Mouse (Mus musculus) cerebellum, adult 8-10 months (tissue): ENCODE measurements around the gene Mrps27.
A peak's percentile ranks its signal among the peaks of the same experiment; 100 is the strongest.

Experiments used
- DNase-seq: peaks from one replicate; pipeline ENCODE4 v3.0.0; 2022

Gene Mrps27

GRCm38 (mm10) chr13:99352758-99353489 is 8.3 kb downstream of the Mrps27 start:
- DNase-seq, result peak; percentile 94

- DNase-seq, result no peak
These were observed 8.9 kb downstream of the Mrps27 start for GRCm38 (mm10) chr13:99353490-99353851.

GRCm38 (mm10) chr13:99355072-99355471 is 10.5 kb downstream of the Mrps27 start:
- no peak for DNase-seq

- DNase-seq, result no peak
These were observed 11.3 kb downstream of the Mrps27 start for GRCm38 (mm10) chr13:99355861-99356260.

DNA sequence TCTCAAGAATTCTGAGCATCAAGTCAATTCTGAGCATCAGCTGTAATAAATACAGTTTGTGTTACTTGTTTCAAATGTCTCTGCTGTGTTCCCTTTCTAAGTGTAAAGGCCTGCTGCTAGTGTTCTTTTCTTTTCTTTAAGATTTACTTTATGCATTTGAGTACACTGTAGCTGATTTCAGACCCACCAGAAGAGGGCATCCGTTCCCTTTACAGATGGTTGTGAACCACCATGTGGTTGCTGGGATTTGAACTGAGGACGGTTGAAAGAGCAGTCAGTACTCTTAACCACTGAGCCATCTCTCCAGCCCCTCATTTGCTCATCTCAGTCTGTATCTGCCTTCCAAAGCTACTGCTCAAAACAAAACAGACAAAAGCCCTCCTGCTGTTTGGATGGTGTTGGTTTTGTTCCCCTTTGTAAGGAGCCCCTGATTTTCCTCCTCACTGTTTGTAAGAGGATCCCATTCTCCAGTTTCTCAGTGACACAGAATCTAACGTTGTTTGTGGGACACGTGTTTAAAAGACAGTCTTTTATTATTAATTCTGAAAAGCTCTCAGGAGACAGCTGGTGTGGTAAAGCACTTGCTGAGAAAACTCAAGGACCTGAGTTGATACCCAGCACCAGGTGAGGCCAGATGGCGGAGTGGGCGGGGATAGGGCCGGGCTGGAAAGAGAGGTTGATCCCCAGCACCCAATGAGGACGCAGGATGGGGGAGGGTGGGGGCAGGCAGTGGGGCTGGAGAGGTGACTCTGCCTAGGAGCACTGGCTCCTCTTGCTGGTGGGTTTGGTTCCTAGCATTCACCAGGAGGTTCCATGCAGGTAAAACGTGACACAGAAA is 12.1 kb downstream of the Mrps27 start:
- DNase-seq, result no peak

- DNase-seq, result peak; percentile 66
These were observed 14.3 kb downstream of the Mrps27 start for GRCm38 (mm10) chr13:99358921-99359320.

DNA sequence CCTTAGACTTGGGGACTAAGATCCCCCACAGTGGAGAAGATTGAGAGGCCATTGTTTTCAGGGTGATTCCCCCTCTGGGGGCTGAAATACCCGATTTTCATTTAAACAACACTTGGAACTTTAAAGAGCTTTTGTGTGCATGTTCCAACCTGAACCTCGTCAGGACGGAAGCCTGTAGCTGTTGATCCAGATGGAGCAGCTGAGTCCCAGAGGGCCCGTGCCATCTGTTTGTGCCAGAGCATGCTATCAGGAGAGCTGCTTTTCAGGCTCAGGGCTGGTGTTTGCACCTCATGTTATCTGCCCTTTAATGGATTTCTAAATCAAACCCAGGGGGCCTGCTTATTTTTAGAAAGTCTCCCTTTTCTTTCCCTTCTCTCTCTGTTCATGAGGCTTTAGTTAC is 19.3 kb downstream of the Mrps27 start:
- no peak for DNase-seq

DNA sequence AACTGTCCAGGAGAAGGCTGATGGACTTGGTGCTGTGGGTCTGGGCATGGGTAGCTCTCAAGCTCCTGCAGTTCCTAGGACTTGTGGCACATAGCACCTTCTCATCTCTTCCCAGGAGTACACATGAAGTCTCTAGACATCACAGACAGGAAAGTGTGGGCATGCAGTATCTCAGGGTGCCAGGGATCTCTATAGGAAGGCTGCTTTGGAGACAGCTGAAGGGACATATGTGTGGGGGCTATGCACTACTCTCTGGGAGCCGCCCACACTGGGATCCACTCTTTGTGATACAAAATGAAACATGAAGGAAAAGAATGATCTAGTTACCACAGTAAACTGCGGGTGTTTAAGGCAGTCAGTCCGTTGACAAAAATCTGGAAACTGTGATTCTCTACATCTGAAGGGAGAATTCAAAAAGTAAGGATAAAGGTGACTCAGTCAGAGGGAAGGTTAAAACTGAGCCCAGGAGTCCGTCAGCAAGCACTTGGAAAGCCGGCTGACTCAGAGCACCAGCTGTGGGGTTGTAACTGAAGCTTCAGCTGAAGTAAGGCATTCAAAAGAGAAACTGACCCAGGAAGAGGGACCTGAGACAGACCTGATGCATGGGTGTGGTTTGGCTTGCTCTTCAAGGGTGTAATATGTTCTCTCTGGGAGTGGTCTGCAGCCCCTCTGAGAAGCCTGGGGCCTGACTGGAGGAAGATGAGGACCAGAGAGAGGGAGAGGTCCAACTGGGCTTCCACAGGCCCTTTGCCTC is 22.0 kb downstream of the Mrps27 start:
- no peak for DNase-seq

DNA sequence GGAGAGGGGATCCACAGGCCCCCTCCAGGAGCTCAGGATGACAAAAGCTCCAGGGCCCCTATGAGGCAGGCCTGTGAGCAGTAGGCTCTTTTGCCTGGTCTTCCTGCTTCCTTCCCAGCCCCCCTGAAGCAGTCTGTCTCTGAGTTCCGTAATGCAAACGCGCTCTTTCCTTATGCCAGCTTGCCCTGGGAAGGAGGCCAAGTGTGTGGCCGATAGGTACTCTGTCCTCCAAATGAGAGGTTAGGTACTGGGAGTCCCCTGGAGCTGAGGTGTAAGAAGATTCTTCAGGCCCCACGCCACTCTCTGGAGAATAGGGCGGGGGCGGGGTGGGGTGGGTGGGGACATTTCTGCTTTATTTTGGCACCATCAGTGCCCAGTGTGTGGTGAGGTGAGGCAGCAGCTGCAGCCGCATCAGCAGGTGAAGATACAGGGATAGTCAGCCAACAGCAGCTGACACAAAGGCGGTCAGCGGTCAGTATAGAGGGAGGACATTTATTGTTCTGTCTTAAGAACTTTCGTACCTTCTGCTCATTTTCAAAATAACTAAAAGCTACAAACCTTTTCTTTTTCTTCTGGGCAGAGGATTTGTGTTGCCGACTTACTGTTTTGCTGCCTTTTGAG is 23.1 kb downstream of the Mrps27 start:
- no peak for DNase-seq

- peak; percentile 67 for DNase-seq
These were observed 24.5 kb downstream of the Mrps27 start for GRCm38 (mm10) chr13:99369103-99369502.

DNA sequence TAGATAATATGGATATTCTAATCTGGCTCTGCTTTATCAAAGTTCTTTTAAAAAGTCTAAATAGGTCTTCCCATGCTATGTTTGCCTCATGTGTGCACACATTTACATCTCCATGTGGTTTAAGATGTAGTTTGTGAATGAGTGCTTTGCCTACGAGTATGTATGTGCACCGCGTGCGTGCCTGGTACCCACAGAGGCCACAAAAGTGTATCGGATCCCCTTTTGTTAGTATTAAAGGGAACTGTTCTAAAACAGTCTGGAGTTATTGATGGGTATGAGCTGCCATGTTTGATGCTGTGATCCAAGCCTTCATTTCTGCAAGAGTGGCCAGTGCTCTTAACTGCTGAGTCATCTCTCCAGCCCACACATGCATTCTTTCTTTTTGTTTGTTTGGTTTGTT is 26.7 kb downstream of the Mrps27 start:
- no peak for DNase-seq

DNA sequence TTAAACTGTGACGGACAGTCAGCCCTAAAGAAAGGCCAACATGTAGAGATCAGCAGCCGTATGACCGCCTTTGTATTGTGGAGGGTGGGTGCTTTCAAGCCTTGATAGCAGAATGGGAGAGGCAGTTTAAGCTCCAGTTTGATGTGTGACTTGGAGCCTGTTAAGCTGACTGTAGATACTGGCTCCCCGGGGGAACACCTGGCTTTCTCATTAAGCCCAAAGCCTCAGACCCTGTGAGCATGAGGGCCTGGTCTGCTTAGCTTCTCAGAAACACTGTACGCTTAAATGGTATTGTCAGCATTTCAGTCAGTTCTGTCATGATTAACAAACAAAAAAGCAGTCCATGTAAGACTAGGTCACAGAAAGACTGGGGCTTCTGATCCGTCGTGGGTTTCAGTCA is 29.1 kb downstream of the Mrps27 start:
- no peak for DNase-seq

DNA sequence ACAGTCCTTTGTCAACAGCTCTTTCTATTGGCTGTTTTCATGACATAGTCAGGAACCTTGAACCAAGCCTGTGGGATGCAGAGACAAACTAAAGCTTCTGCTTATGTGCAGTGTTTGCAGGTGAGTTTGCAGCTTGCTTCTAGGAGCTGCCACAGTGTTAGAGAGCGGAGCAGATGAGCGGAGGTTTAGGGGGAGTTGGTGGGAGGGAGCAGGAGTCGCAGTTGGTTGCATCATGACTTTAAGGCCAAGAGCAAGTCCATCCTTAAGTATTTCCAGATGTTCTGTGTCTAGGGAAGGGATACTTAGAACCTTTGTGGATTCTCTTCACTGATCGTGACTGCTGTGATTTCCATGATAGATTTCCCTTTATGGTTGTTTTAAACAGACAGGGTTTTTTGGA is 29.6 kb downstream of the Mrps27 start:
- DNase-seq, result no peak

DNA sequence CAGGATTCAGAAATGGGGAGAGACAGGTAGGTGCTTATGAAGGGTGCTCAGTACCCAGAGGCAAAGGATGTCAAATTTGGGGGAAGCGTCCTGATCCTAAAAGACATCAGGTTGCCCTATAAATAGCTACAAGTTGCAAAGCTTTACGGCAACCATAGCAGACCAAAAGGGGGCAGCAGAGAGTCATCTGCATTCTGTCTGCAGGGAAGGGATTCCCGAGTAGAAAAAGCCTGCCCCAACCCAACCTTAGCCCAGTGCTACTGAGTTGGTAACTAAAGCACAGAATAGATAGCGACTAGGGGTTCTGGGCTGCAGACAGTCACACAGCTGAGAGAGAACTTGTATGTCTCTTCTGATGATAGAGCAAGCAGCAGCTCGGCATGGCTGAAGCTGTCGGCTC is 31.0 kb downstream of the Mrps27 start:
- DNase-seq, result peak; percentile 86

DNA sequence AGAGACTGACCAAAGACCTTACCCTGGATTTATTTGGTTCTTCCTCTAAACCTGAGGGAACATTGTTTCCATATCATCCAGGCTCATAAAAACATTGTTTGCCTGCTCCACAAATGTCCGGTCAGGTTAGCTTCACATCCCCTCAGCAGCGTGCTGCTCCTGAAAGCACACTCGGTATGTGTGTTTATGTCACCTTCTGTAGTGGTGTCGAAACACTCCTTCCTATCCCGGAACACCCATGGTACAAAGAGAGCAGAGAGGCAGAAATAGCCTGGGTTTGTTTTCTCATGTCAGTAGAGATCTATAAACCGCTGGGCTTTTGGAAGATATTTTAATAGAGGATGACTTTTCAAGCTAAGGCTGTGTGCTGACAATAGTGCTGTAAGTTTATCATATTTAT is 32.5 kb downstream of the Mrps27 start:
- no peak for DNase-seq

DNA sequence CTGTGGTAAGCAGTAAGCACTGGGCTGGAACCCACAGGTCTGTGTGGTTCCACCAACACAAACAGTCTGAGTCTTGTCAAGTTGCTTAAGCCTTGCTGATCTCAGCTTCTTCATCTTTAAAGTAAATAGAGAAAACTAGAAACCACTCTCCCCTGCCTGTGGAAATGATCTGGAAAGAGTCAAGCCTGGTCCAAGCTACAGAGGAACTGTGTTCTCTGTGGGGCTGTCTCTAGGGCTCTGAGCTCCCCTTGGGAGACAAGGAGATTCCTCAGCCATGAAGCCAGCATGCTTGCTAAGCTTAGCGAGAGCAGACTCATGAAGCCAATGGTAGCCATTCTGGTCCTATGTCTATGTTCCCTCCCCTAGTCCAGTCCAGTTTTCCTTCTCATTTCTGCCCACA is 33.6 kb downstream of the Mrps27 start:
- DNase-seq, result no peak

GRCm38 (mm10) chr13:99382373-99382772 is 37.8 kb downstream of the Mrps27 start:
- DNase-seq, result no peak

DNA sequence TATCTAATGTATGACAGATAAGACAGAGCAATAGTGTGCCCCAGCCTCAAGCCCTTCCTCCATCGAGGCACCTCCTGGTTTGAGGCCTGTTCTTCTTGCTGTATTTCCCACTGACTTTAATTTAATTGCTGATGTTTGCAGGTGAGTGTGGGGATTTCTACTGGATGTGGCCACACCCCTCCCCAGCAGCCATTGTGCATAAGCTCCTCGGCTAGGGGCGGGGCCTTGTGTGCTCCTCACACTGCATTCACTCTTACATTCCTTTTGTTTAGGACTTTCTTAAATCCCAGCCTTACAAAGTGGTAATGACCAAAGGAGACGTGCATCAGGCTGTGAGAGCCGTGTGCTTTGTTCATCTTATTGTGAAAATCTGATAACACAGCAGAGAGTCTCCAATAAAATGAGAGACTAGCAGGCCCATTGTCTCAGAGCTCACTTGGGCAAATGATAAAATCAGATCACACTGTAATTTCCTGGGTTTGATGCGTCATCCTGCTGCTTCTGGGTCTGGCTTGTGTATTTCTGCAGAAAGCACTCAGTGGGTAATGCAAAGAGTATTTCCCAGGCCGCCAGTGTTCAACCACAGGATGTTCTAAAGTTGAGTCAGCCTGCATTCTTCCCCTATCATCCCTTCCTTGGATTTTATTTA is 40.1 kb downstream of the Mrps27 start:
- no peak for DNase-seq

DNA sequence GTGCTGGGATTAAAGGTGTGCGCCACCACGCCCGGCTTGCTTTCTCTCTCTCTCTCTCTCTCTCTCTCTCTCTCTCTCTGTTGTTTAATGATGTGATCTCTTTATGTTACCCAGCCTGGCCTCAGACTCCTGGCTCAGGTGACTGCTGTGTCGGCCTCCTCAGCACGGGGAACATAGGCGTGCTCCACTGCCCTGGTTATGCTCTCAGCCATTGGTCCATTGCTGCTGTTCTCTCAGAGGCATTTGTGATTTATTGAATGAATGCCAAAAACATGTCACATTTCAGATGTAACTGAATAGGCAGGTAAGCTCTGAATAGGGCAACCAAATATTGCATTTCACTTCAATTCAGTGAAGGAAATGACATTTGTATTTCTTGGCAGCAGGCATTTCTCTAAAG is 41.3 kb downstream of the Mrps27 start:
- DNase-seq, result no peak

GRCm38 (mm10) chr13:99386341-99386740 is 41.8 kb downstream of the Mrps27 start:
- DNase-seq, result no peak

DNA sequence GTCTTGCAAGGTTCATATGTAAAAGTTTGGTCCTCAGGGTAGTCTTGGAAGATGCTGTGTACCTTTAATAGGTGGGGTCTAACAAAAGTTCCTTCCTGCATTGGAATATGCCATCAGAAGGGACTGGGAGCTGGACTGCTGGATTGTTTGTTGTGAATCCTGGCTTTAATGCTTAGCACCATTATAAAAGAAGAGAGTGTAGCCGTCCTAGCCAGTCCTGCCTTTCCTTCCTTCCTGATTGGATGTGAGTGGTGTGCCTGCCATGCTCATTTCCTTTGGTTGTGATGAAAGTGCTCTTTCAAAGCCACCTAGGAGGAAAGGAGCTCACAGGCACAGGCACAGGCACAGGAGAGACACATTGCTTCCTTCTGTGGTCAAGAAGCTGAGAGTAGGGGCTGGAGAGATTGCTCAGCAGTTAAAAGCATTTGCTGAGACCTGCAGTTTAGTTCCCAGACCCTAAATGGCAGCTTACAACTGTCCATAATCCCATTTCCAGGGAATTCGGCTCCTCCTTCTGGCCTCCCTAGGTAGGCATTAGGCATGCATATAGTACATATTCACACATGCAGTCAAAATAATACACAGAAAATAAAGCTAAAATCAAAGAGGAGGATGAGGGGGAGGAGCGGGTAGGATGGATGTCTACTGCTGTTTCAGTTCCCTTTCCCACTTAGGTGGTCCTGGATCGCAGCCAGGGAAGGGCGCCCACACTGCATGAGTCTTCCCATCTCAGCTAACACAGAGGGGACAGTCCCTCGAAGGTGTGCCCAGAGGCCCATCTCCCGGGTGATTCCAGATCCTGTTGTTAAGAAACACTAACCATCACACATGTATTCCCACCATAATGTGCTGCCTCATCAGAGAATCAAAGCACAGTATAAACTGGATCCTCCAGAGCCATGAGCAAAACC is 43.6 kb downstream of the Mrps27 start:
- no peak for DNase-seq

DNA sequence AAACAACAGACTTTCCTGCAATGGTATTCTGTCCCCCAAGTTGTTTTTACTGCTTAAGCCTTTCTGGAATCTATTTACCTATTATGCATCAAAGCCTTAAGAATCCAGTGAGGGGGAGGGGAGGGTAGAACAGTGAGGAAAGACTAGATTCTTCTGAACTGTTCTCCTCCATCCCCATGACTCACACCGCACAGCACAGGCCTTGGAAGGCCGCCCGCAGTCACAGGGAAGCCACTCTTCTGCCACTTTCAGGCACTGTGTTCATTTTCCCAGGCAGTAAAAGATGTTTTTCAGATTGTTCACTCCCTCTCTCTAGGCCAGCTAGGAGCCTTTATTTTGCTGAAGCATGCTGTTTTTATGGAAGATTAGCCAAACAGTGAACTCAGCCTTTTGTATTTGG is 46.8 kb downstream of the Mrps27 start:
- DNase-seq, result peak; percentile 69
